Mouse (Mus musculus): ENCODE measurements around the gene Zfp93. TPM values are rescaled to one million over a fixed set of nuclear protein-coding genes. Genes with fewer than 3 reads are reported as not detected.

The Zfp93 gene
- total RNA-seq, 2 experiments from 2014 or later = 12.5 to 13.2 TPM

DNA sequence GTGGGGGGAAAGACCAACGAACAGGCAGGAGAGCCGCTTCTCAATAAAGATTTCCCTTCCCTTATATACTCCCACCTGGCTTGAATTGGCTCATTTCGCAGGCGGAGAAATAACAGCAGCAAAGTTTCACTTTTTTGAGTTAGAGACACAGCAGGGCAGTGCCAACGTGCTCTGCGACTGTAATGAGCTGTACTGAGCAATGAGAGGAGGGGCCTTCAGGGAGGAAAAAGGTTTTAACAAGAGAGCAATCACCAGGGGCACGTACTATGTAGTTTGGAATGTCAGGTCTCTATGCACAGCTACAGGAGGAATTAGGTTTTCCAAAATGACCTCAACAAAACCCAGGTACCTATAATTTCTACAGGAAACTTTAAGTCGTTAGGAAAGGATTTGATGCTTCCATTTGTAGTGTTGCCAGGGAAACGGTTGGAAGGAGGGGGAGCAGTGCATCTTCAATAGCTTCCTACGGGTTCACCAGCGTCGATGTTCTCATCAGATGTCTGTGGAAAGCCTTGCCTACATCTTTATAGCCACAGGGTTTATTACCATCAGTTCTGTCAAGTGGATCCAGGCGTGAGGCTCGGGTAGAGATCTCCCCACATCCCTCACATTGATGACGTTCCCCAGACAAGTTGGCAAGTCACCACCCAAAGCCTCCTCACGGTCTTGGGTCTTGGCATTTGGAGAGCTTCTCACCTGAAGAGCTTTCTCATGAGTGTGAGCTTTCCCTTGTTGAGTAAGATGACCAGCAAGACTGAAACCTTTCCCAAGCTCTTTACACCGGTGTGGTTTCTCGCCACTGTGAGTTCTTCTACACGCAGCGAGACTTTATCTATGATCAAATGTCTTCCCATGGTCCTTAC lies 56.3 kb downstream of the Zfp93 start:
- DNase-seq (ENCODE audit: extremely low spot score in 1 of 2, low spot score in 1 of 2) = no peak

Other genes starting within 250 kb of the Zfp93 start
- gene Vmn1r183, start 217.2 kb upstream of the Zfp93 start, total RNA-seq (2021) = not detected
- gene Zfp180, start 188.5 kb upstream of the Zfp93 start, total RNA-seq (2021) = 10 to 100 TPM; 37.5 to 37.8 TPM
- 10 to 100 TPM in 1 of 2 experiments, 1 to 10 TPM in 1; 7.9 to 11.1 TPM for gene Zfp112, start 158.1 kb upstream of the Zfp93 start, total RNA-seq (2021)
- 10 to 100 TPM; 19.7 to 23.1 TPM for gene Zfp235, start 136.3 kb upstream of the Zfp93 start, total RNA-seq (2021)
- gene Zfp114, start 95.4 kb upstream of the Zfp93 start, total RNA-seq (2021) = 1 to 10 TPM; 3.6 to 3.9 TPM
- 10 to 100 TPM in 1 of 2 experiments, 1 to 10 TPM in 1; 8.8 to 11.3 TPM for gene Zfp111, start 59.0 kb upstream of the Zfp93 start, total RNA-seq (2021)
- 1 to 10 TPM; 8.5 to 9.0 TPM for gene Zfp109, start 32.9 kb upstream of the Zfp93 start, total RNA-seq (2021)
- gene Zfp108, start 15.6 kb upstream of the Zfp93 start, total RNA-seq (2021) = 1 to 10 TPM; 7.7 to 8.1 TPM
- 10 to 100 TPM; 24.1 to 27.5 TPM for gene Zfp61, start 30.8 kb downstream of the Zfp93 start, total RNA-seq (2021)
- gene Zfp94, start 46.2 kb downstream of the Zfp93 start, total RNA-seq (2021) = 10 to 100 TPM; 12.5 to 15.0 TPM
- not detected for gene Tescl, start 63.5 kb downstream of the Zfp93 start, total RNA-seq (2021)
- gene Lypd5, start 78.8 kb downstream of the Zfp93 start, total RNA-seq (2021) = not detected
- gene Kcnn4, start 99.8 kb downstream of the Zfp93 start, total RNA-seq (2021) = under 1 TPM; 0.27 to 0.47 TPM
- 10 to 100 TPM; 32.9 to 37.9 TPM for gene Smg9, start 129.2 kb downstream of the Zfp93 start, total RNA-seq (2021)
- gene Irgc1, start 181.9 kb downstream of the Zfp93 start, total RNA-seq (2021) = not detected
- gene Plaur, start 192.1 kb downstream of the Zfp93 start, total RNA-seq (2021) = 1 to 10 TPM in 1 of 2 experiments, under 1 TPM in 1; 0.40 to 1.0 TPM
- 100 to 1,000 TPM; 156 to 179 TPM for gene Cadm4, start 211.6 kb downstream of the Zfp93 start, total RNA-seq (2021)
- gene Zfp428, start 236.6 kb downstream of the Zfp93 start, total RNA-seq (2021) = 10 to 100 TPM; 39.8 to 45.0 TPM
- gene AC161166.1, start 242.0 kb downstream of the Zfp93 start, total RNA-seq (2021) = not detected